Mouse (Mus musculus): ENCODE measurements around the gene Gtf2f2. TPM values are rescaled to one million over a fixed set of nuclear protein-coding genes. Genes with fewer than 3 reads are reported as not detected.

Gtf2f2 gene
- polyA plus RNA-seq (2014; fragmentation: Illumina TruSeq; extraction: RNeasy Lipid Tissue Mini Kit (QIAGEN cat#74804); ENCODE audit: low read depth, low replicate concordance), result 95.0 TPM

GRCm38 (mm10) chr14:76010102-76011061 lies at the start of gene Gtf2f2:
Gene Gtf2f2, minus strand, starts transcription at chr14:76010865.

GRCm38 (mm10) chr14:75954766-75955165 lies 55.9 kb downstream of the Gtf2f2 start, which contains the start of gene Kctd4:
Gene Kctd4, plus strand, starts transcription at chr14:75955009.

Other genes starting within 250 kb of the Gtf2f2 start
- 26.6 TPM for gene Slc25a30, start 223.8 kb downstream of the Gtf2f2 start, polyA plus RNA-seq (2014; fragmentation: Illumina TruSeq; extraction: RNeasy Lipid Tissue Mini Kit (QIAGEN cat#74804); ENCODE audit: low read depth, low replicate concordance)
- 2,638 TPM for gene Tpt1, start 165.8 kb downstream of the Gtf2f2 start, polyA plus RNA-seq (2014; fragmentation: Illumina TruSeq; extraction: RNeasy Lipid Tissue Mini Kit (QIAGEN cat#74804); ENCODE audit: low read depth, low replicate concordance)
- not detected for gene Kctd4, start 55.9 kb downstream of the Gtf2f2 start, polyA plus RNA-seq (2014; fragmentation: Illumina TruSeq; extraction: RNeasy Lipid Tissue Mini Kit (QIAGEN cat#74804); ENCODE audit: low read depth, low replicate concordance)
- gene Gpalpp1, start 99.9 kb upstream of the Gtf2f2 start, polyA plus RNA-seq (2014; fragmentation: Illumina TruSeq; extraction: RNeasy Lipid Tissue Mini Kit (QIAGEN cat#74804); ENCODE audit: low read depth, low replicate concordance), result 15.7 TPM
- gene Nufip1, start 100.0 kb upstream of the Gtf2f2 start, polyA plus RNA-seq (2014; fragmentation: Illumina TruSeq; extraction: RNeasy Lipid Tissue Mini Kit (QIAGEN cat#74804); ENCODE audit: low read depth, low replicate concordance), result 15.2 TPM